Mouse (Mus musculus): ENCODE measurements around the gene Rps4x.

DNA sequence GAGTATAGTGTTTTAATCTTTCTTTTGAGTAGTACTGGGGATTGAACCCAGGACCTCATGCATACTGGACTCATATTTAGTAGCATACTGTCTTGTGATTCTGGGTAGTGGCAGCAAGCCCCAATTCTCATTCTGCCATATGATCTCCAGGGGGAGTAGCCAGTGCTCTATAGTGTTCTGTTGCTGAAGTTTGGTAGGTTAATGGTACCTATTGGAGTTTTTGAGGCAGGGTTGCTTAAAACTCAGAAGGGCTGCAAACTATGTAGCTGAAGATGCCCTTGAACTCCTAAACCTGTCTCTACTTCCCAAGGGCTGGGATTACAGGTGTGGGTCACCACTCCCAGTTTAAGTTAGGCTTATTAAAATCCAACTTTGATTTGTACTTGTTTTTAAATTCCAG lies 6.6 kb downstream of the Rps4x start:
- TF ChIP-seq CTCF (IDR thresholded peaks at IDR 0.05; ENCODE audit: low read depth, low read length) (no peak), POLR2A (IDR thresholded peaks at IDR 0.05; ENCODE audit: insufficient read depth, low read length) (no peak), EP300 (IDR thresholded peaks at IDR 0.05; ENCODE audit: insufficient read depth, low read depth, low read length) (no peak)

Measured in ES-Bruce4 (cell line).